Mouse (Mus musculus) left cerebral cortex, adult 6 months (tissue): ENCODE data around the gene Dok4. TPM values are rescaled to one million over a fixed set of nuclear protein-coding genes. Genes with fewer than 3 reads are reported as not detected.

ENCODE experiments used
- long read RNA-seq, 2 experiments: library from polyadenylated mRNA; unstranded; transcript quantifications; one replicate each; pipeline ENCODE4 v2.0.0; 2019 to 2020
- polyA plus RNA-seq: library from polyadenylated mRNA; unstranded; fragments of <200 nt; fragmentation: Nextera tagmentation; gene quantifications from 2 replicates; pipeline ENCODE4 v1.2.3, GENCODE M21; 2021

The Dok4 gene
- 5.0 and 6.3 TPM in 2 replicates for polyA plus RNA-seq
- long read RNA-seq, experiment 1, transcript Dok4-201 (9 exons, 2,590 nt) = minor isoform, 33 of 86 reads
- long read RNA-seq, experiment 1, transcript Dok4-204 (8 exons, 2,558 nt) = major isoform, 40 of 86 reads
- long read RNA-seq, experiment 1, partial matches to known transcripts = 5 of 86 reads
- long read RNA-seq, experiment 1, other reads (novel, unspliced or antisense) = 8 of 86 reads
- long read RNA-seq, experiment 2, partial matches to known transcripts = 3 of 13 reads
- long read RNA-seq, experiment 2, other reads (novel, unspliced or antisense) = 3 of 13 reads

DNA sequence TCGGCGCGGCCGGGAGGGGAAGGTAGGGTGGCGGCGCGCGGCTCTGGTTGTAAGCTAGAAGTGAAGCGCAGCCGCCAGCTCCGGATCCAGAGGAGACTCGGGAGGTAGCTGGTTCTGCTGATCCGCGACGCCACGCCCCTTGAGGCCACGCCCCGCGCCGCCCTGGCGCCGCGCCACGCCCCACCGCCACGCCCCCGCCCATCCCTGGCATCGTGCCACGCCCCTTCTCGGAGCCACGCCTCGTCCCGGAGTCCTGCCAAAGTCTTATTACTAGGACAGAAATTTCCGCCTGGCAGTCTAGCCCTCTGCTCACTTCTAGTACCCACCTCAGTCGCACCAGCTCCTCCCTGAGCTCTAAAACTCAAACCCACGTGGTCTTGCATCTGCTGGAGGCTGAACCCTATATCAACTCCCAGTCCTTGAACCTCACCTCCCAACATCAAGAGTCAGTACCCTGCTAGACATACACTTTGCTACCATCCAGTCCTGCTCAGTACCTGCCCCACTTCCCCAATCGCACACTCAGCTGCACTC, at the start of gene Dok4:
Dok4 (minus strand) TSS at position 134 of the 534 bp plus-strand sequence.

DNA sequence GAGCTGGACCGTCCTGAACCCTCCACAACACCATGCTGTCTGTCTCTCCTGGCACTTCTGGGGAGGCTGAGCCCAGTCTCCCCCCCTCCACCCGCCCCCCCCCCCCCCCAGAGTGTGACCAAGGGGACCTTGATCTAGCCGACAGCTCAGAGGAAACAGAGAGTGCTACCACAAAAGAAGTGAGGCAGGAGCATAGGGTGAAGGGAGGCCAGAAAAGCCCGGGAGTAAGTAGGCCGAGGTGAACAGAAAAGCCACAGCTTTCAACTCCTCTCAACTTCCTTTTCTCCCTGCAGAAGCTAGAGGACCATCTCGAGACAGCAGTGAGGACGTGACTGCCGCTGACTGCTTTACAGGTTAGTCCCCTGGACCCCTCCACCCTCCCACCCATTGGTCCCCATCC, 47.3 kb upstream of the Dok4 start, which contains the start of gene Adgrg5:
Adgrg5 (plus strand) TSS at position 290 of the 400 bp plus-strand sequence.

DNA sequence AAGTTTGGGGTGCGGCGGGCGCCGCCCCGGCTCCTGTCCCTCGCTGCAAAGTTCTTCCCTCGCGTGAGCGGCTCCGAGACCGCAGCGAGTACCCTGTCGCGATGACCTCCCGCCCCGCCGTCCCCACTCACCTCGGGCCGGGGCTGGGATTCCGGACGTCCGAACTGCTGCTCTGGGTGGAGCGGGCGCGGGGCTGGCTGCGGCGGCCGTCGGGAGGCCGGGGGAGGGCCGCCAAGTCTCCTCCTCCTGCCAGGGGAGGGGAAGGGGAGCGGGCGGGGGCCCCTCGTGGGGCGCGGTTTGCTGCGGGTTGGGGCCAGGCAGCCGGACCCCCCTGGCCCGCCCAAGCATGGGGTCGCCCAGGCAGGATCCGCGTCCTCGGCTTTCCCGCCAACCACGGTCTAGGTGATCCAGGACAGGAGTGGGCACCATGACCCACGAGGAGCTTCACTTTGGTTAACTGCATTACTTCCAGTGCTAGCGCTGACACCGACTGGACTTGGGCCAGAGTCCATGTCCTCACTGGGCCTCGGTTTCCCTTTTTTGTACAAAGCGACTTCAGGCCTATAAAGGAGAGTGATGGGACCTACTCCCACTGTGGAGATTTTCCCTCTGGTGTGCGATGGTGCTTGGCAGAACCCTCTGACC, 41.8 kb upstream of the Dok4 start, which contains the start of gene Ccdc102a:
Ccdc102a (minus strand) TSS at position 248 of the 645 bp plus-strand sequence.

GRCm38 (mm10) chr8:94857346-94858173, 18.6 kb downstream of the Dok4 start, which contains the start of gene Polr2c:
Gene Polr2c (plus strand): TSS chr8:94857450.

DNA sequence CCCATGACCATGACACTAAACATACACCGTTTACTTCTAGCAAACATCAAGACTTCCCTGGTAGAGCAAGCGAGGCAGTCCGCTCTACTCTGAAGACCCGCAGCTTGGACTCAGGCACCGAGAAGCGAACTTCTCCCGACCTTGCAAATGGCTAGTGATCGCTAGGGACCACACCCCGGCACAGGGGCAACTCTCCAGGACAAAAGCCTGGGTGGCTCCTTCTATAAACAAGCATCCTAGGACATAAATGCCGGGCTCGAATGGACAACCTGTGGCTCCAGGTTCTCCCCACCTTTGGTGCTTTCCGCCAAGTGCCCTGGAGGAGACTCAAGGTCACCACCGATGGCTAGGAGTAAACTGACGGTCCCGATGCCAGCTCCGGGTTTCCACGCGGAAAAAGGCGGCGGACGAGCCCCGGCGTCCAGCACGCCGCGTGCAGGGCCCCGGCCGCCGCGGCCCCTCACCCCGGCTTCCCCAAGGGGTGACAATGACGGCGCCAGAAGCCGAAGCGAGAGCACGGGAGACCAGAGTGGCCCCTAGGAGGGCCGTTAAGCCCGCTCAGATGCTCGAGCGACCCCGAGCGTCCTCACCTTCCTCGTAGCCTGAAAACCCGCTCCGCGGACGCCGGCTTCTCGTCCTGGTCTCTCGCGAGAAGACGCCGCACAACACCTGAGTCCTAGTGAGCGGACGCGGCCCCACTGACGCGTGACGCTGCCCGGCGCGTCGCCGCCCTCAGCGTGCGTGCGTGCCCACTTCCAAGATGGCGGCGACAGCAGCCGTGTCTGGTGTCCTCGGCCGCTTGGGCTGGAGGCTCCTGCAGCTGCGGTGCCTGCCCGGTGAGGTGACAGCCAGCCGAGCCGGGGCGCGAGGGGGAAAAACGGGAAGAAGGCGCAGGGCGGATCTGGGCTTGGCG, 38.2 kb downstream of the Dok4 start, which contains the start of the genes Coq9 and Ciapin1:
Coq9 (plus strand) TSS at position 660 of the 913 bp plus-strand sequence.
Ciapin1 (minus strand) TSS at position 697 of the 913 bp plus-strand sequence.

Other genes with a start within 250 kb of the Dok4 start
- 9.6 and 111 TPM in 2 replicates for gene Arl2bp, start 209.7 kb downstream of the Dok4 start, polyA plus RNA-seq
- 57.7 and 70.9 TPM in 2 replicates for gene Pllp, start 180.1 kb downstream of the Dok4 start, polyA plus RNA-seq
- 0.09 and 0.14 TPM in 2 replicates for gene Ccl22, start 130.7 kb downstream of the Dok4 start, polyA plus RNA-seq
- 483 and 651 TPM in 2 replicates for gene Cx3cl1, start 104.3 kb downstream of the Dok4 start, polyA plus RNA-seq
- gene Ccl17, start 65.9 kb downstream of the Dok4 start, polyA plus RNA-seq = 2.5 and 3.2 TPM in 2 replicates
- 67.1 and 83.8 TPM in 2 replicates for gene Coq9, start 38.0 kb downstream of the Dok4 start, polyA plus RNA-seq
- gene Ciapin1, start 38.0 kb downstream of the Dok4 start, polyA plus RNA-seq = 34.7 and 34.9 TPM in 2 replicates
- gene Polr2c, start 18.9 kb downstream of the Dok4 start, polyA plus RNA-seq = 154 and 194 TPM in 2 replicates
- gene Ccdc102a, start 41.8 kb upstream of the Dok4 start, polyA plus RNA-seq = 1.4 and 1.5 TPM in 2 replicates
- not detected in 2 replicates for gene Adgrg5, start 47.4 kb upstream of the Dok4 start, polyA plus RNA-seq
- 23.5 and 27.7 TPM in 2 replicates for gene Adgrg1, start 98.4 kb upstream of the Dok4 start, polyA plus RNA-seq
- gene Adgrg3, start 141.4 kb upstream of the Dok4 start, polyA plus RNA-seq = 0.12 TPM in 1 of 2 replicates, not detected in the other
- 0.30 and 0.69 TPM in 2 replicates for gene Drc7, start 178.8 kb upstream of the Dok4 start, polyA plus RNA-seq
- 19.6 and 27.0 TPM in 2 replicates for gene Katnb1, start 204.9 kb upstream of the Dok4 start, polyA plus RNA-seq